Mouse (Mus musculus) spleen, postnatal 4 days (tissue): ENCODE results near the gene Atad1.
"Not testable (repeated sequence)": the region's sequence is repeated elsewhere in the genome, so short reads cannot be mapped to it uniquely, and the experiment has no call there.

Experiments used
- DNase-seq, 2 experiments: peaks; one replicate each; pipeline ENCODE4 v3.0.0; 2022; ENCODE audit warnings: low spot score in 2 of 2

Atad1 gene

GRCm38 (mm10) chr19:32739686-32740085 lies at the start of gene Atad1:
Gene Atad1 (minus strand): TSS chr19:32739786.
- no peak for DNase-seq

- not testable (repeated sequence) for DNase-seq
These were observed 48.4 kb upstream of the Atad1 start for GRCm38 (mm10) chr19:32788016-32788415.

- DNase-seq = not testable (repeated sequence)
These were observed 47.8 kb upstream of the Atad1 start for GRCm38 (mm10) chr19:32787388-32787787.

GRCm38 (mm10) chr19:32781305-32782071 lies 41.9 kb upstream of the Atad1 start:
- DNase-seq = no peak

GRCm38 (mm10) chr19:32779131-32779530 lies 39.5 kb upstream of the Atad1 start:
- no peak for DNase-seq

GRCm38 (mm10) chr19:32778411-32778810 lies 38.8 kb upstream of the Atad1 start:
- DNase-seq = no peak

- DNase-seq = no peak
These were observed 22.9 kb upstream of the Atad1 start for GRCm38 (mm10) chr19:32762493-32762892.

GRCm38 (mm10) chr19:32761162-32761561 lies 21.6 kb upstream of the Atad1 start:
- DNase-seq = no peak

GRCm38 (mm10) chr19:32760499-32760898 lies 20.9 kb upstream of the Atad1 start:
- no peak for DNase-seq

- DNase-seq = no peak
These were observed 19.9 kb upstream of the Atad1 start for GRCm38 (mm10) chr19:32759357-32760024.

GRCm38 (mm10) chr19:32758793-32759161 lies 19.2 kb upstream of the Atad1 start:
- DNase-seq = no peak

- peak; percentile 56 to 84 for DNase-seq
These were observed 18.5 kb upstream of the Atad1 start for GRCm38 (mm10) chr19:32757831-32758792.

GRCm38 (mm10) chr19:32756900-32757725 lies 17.5 kb upstream of the Atad1 start, which contains the start of gene Pten:
Gene Pten (plus strand): TSS chr19:32757497.
- DNase-seq = peak; percentile 95 to 97

- peak in 1 of 2 experiments; percentile 81 for DNase-seq
These were observed 17.0 kb upstream of the Atad1 start for GRCm38 (mm10) chr19:32756636-32756899.

GRCm38 (mm10) chr19:32755792-32756635 lies 16.4 kb upstream of the Atad1 start:
- peak; percentile 94 to 97 for DNase-seq

GRCm38 (mm10) chr19:32755104-32755791 lies 15.7 kb upstream of the Atad1 start:
- no peak for DNase-seq

- peak; percentile 47 to 73 for DNase-seq
These were observed 14.8 kb upstream of the Atad1 start for GRCm38 (mm10) chr19:32754188-32755000.

- DNase-seq = no peak
These were observed 13.8 kb upstream of the Atad1 start for GRCm38 (mm10) chr19:32753386-32753785.

- no peak for DNase-seq
These were observed 12.8 kb upstream of the Atad1 start for GRCm38 (mm10) chr19:32752357-32752756.
